Mouse (Mus musculus): Measurements from ENCODE around the gene Dclk1.

- TF ChIP-seq TAL1 (IDR thresholded peaks at IDR 0.05; ENCODE audit: low read length) (no peak), GATA1 (IDR thresholded peaks at IDR 0.05; ENCODE audit: low read length) (no peak)
These were observed 4.6 kb downstream of the Dclk1 start for GRCm38 (mm10) chr3:55246618-55247272.

All from erythroblast, embryonic 14.5 days (primary cell).